Mouse (Mus musculus): ENCODE data around the gene Casp14. TPM values are rescaled to one million over a fixed set of nuclear protein-coding genes. Genes with fewer than 3 reads are reported as not detected.

Casp14 gene
- not detected for total RNA-seq (2021)
- not detected in 2 replicates for polyA plus RNA-seq (2012; rRNA removed)
- long read RNA-seq = 0 reads

DNA sequence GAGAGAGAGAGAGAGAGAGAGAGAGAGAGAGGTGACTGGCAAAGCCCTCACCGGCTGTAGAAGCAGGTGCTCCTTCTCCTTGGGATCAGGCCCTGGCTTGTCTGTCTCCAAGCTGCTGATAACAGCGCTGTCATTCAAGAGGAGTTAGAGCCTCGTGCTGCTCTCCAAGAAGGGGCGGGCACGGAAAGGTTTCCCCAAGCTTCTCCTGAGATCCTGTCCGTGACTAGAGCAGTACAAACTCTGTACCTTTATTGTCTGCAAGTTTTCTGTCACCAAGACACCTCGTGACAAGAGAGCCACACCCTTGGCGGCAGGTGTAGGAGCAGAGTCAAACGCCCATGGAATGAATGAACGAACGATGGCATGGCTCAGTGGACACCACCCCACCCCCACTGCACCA is at the start of gene Casp14:
Gene Casp14, minus strand, starts transcription at position 239 of the 400 bp plus-strand sequence.
- H3K79me2 ChIP-seq (replicated peaks; ENCODE audit: control insufficient read depth, insufficient read depth, low read length) = no peaks in the 10 kb centered on the region

DNA sequence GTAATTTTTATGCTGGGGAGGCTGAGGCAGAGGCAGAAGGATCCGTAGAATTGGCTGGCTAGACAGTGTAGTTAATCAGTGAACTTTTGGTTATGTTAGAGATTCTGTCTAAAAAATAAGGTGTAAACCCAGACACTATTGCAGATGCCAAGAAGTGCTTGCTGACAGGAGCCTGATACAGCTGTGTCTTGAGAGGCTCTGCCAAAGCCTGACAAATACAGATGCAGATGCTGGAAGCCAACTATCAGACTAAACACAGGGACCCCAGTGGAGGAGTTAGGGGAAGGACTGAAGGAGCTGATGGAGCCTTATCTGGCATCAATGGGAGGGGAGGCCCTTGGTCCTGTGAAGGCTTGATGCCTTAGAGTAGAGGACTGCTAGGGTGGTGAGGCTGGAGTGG is 47.5 kb upstream of the Casp14 start:
- DNase-seq = no peak
- Histone ChIP-seq H3K4me1 (ENCODE audit: control insufficient read depth, insufficient read depth, low read length) (no peaks in the 10 kb centered on the region), H3K4me3 (no peak overlapping the region), H3K79me2 (replicated peaks; ENCODE audit: control insufficient read depth, insufficient read depth, low read length) (no peaks in the 10 kb centered on the region), H3K36me3 (ENCODE audit: control insufficient read depth, insufficient read depth, low read length) (no peaks in the 10 kb centered on the region), H3K9ac (ENCODE audit: low read depth, low read length) (no peak overlapping the region), H3K27ac (no peak overlapping the region), H3K27me3 (ENCODE audit: control insufficient read depth, insufficient read depth, low read length) (no peaks in the 10 kb centered on the region)
- intact Hi-C loops (cut with DNase I) = no loop called here
- TF ChIP-seq EP300 (IDR thresholded peaks at IDR 0.05; ENCODE audit: insufficient read depth, low read depth, low read length) = no peak
- TF ChIP-seq POLR2A (IDR thresholded peaks at IDR 0.05; ENCODE audit: insufficient read depth, low read depth, low read length) = no peak
- TF ChIP-seq CTCF (IDR thresholded peaks at IDR 0.05) = no peak
- WGBS = 58% methylated on average over 1 of the region's 1 CpGs

More for the DNA sequence above, at the start of gene Casp14:
- DNase-seq = no peak
- no peak within 1 kb of the TSS for H3K9ac ChIP-seq (ENCODE audit: low read depth, low read length)
- H3K36me3 ChIP-seq (ENCODE audit: control insufficient read depth, insufficient read depth, low read length) = no peaks in the 10 kb centered on the region
- H3K4me3 ChIP-seq = no peak within 1 kb of the TSS
- no peaks in the 10 kb centered on the region for H3K4me1 ChIP-seq (ENCODE audit: control insufficient read depth, insufficient read depth, low read length)
- H3K27me3 ChIP-seq (ENCODE audit: control insufficient read depth, insufficient read depth, low read length) = no peaks in the 10 kb centered on the region
- 43% methylated on average over 11 of the region's 11 CpGs for WGBS
- intact Hi-C loops (cut with DNase I) = no loop called here
- no peak for TF ChIP-seq POLR2A (IDR thresholded peaks at IDR 0.05; ENCODE audit: insufficient read depth, low read depth, low read length)
- no peak for TF ChIP-seq CTCF (IDR thresholded peaks at IDR 0.05)
- no peak for TF ChIP-seq EP300 (IDR thresholded peaks at IDR 0.05; ENCODE audit: insufficient read depth, low read depth, low read length)
- H3K27ac ChIP-seq = no peak within 1 kb of the TSS

- Histone ChIP-seq H3K4me1 (ENCODE audit: control insufficient read depth, insufficient read depth, low read length) (no peaks in the 10 kb centered on the region), H3K9ac (ENCODE audit: low read depth, low read length) (no peak overlapping the region), H3K4me3 (no peak overlapping the region), H3K79me2 (replicated peaks; ENCODE audit: control insufficient read depth, insufficient read depth, low read length) (no peaks in the 10 kb centered on the region), H3K27me3 (ENCODE audit: control insufficient read depth, insufficient read depth, low read length) (peaks cover 5% of the 10 kb centered on the region; the same call in 1 of the 2 replicates), H3K27ac (no peak overlapping the region), H3K36me3 (ENCODE audit: control insufficient read depth, insufficient read depth, low read length) (no peaks in the 10 kb centered on the region)
- 33% methylated on average over 6 of the region's 6 CpGs for WGBS
- TF ChIP-seq EP300 (IDR thresholded peaks at IDR 0.05; ENCODE audit: insufficient read depth, low read depth, low read length) (no peak), CTCF (IDR thresholded peaks at IDR 0.05) (peak; percentile 100; the same call in 1 of the 2 replicates), POLR2A (IDR thresholded peaks at IDR 0.05; ENCODE audit: insufficient read depth, low read depth, low read length) (no peak)
- DNase-seq = peak; percentile 22 to 71
- intact Hi-C loops (cut with DNase I) = loop anchor here (1.0 to 10.0 kb wide), 2 partner anchors 360 to 909 kb away; partner anchors contain the start of genes Madcam1 and Tpgs1
These were observed 37.9 kb upstream of the Casp14 start for GRCm38 (mm10) chr10:78756021-78756420.

- Histone ChIP-seq H3K4me3 (peak within 1 kb of the TSS; percentile 36), H3K27ac (no peak within 1 kb of the TSS), H3K4me1 (ENCODE audit: control insufficient read depth, insufficient read depth, low read length) (no peaks in the 10 kb centered on the region), H3K36me3 (ENCODE audit: control insufficient read depth, insufficient read depth, low read length) (no peaks in the 10 kb centered on the region), H3K9ac (ENCODE audit: low read depth, low read length) (peak within 1 kb of the TSS; percentile 44; the same call in 1 of the 2 replicates), H3K79me2 (replicated peaks; ENCODE audit: control insufficient read depth, insufficient read depth, low read length) (no peaks in the 10 kb centered on the region), H3K27me3 (ENCODE audit: control insufficient read depth, insufficient read depth, low read length) (peaks cover 5% of the 10 kb centered on the region; the same call in 1 of the 2 replicates)
- WGBS = 3% methylated on average over 61 of the region's 61 CpGs
- intact Hi-C loops (cut with DNase I) = loop anchor here (10.0 kb wide), 1 partner anchor 912 kb away; the partner anchor contains the start of genes Madcam1 and Tpgs1
- DNase-seq = peak; percentile 13 to 36
- TF ChIP-seq CTCF (IDR thresholded peaks at IDR 0.05) = no peak
- no peak for TF ChIP-seq EP300 (IDR thresholded peaks at IDR 0.05; ENCODE audit: insufficient read depth, low read depth, low read length)
- TF ChIP-seq POLR2A (IDR thresholded peaks at IDR 0.05; ENCODE audit: insufficient read depth, low read depth, low read length) = no peak
These were observed 34.5 kb upstream of the Casp14 start, which contains the start of gene Ccdc105 for GRCm38 (mm10) chr10:78752452-78753191. Gene Ccdc105 (minus strand): TSS chr10:78753065.

GRCm38 (mm10) chr10:78748946-78749345 is 30.9 kb upstream of the Casp14 start:
- intact Hi-C loops (cut with DNase I) = no loop called here
- H3K4me3 ChIP-seq = no peak overlapping the region
- H3K4me1 ChIP-seq (ENCODE audit: control insufficient read depth, insufficient read depth, low read length) = no peaks in the 10 kb centered on the region; the same call in 1 of the 2 replicates
- WGBS = 87% methylated on average over 6 of the region's 6 CpGs
- H3K79me2 ChIP-seq (replicated peaks; ENCODE audit: control insufficient read depth, insufficient read depth, low read length) = no peaks in the 10 kb centered on the region
- TF ChIP-seq POLR2A (IDR thresholded peaks at IDR 0.05; ENCODE audit: insufficient read depth, low read depth, low read length) = no peak
- TF ChIP-seq CTCF (IDR thresholded peaks at IDR 0.05) = no peak
- TF ChIP-seq EP300 (IDR thresholded peaks at IDR 0.05; ENCODE audit: insufficient read depth, low read depth, low read length) = no peak
- H3K36me3 ChIP-seq (ENCODE audit: control insufficient read depth, insufficient read depth, low read length) = no peaks in the 10 kb centered on the region
- H3K9ac ChIP-seq (ENCODE audit: low read depth, low read length) = no peak overlapping the region
- DNase-seq = no peak
- peaks cover 5% of the 10 kb centered on the region; the same call in 1 of the 2 replicates for H3K27me3 ChIP-seq (ENCODE audit: control insufficient read depth, insufficient read depth, low read length)
- no peak overlapping the region for H3K27ac ChIP-seq

DNA sequence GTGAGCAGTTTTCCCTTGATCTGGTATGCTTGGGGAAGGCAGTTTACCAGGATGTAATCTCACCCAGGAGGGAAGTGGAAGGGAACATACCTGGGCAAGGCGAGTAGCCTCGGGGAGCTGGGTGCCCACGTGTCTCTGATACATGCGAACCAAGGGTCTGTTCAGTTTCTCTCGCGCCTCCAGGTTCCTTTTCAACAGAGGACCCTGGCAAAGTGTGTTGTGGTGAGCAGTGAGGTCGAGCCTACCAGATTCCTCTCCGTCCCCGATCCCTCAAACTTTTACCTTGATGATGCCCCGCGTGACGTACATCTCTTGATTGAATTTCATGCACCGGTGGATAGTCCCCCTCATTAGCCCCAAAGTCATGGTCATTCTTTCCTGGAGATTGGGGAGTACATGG is 30.1 kb upstream of the Casp14 start:
- Histone ChIP-seq H3K36me3 (ENCODE audit: control insufficient read depth, insufficient read depth, low read length) (no peaks in the 10 kb centered on the region), H3K4me3 (no peak overlapping the region), H3K9ac (ENCODE audit: low read depth, low read length) (no peak overlapping the region), H3K27me3 (ENCODE audit: control insufficient read depth, insufficient read depth, low read length) (peaks cover 5% of the 10 kb centered on the region; the same call in 1 of the 2 replicates), H3K79me2 (replicated peaks; ENCODE audit: control insufficient read depth, insufficient read depth, low read length) (no peaks in the 10 kb centered on the region), H3K4me1 (ENCODE audit: control insufficient read depth, insufficient read depth, low read length) (no peaks in the 10 kb centered on the region; the same call in 1 of the 2 replicates), H3K27ac (no peak overlapping the region)
- intact Hi-C loops (cut with DNase I) = no loop called here
- no peak for DNase-seq
- TF ChIP-seq EP300 (IDR thresholded peaks at IDR 0.05; ENCODE audit: insufficient read depth, low read depth, low read length) (no peak), POLR2A (IDR thresholded peaks at IDR 0.05; ENCODE audit: insufficient read depth, low read depth, low read length) (no peak), CTCF (IDR thresholded peaks at IDR 0.05) (no peak)
- 77% methylated on average over 13 of the region's 13 CpGs for WGBS
